Mouse (Mus musculus): ENCODE measurements around the gene Kcnk4.

Kcnk4 gene

DNA sequence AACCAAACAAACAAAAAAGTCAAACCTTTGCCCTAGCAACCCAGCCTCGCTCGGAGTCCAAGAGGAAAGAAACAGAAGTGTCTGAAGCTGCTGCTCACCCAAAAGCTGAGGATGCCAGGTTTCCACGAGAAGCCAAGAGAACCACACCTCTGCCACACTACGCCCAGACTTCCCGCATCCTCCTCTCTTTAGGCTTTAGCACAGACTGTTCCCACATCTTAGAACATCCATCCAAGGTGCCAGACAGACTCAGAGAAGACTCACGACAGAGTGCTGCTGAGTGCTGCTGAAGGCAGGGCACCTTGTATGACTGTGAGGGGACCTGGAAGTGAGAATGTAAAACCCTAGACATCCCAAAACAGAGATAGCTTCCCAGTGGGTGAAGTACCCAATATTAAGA is 58.5 kb downstream of the Kcnk4 start:
- DNase-seq (ENCODE audit: low spot score): no peak

DNA sequence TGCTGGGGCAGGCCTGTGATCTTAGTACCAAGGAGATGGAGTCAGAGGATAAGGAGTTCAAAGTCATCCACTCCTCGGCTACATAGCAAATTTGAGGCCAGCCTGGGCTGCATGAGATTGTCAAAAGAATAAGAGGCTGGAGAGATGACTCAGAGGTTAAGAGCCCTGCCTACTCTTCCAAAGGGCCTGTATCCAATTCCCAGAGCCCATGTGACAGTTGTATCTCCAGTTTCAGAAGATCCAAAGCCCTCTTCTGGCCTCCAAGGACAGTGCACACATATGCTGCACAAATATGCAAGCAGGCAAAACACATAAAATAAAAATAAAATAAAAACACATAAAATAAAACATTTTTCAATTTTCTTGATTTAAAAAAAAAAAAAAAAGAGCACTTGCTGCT is 60.1 kb downstream of the Kcnk4 start:
- no peak for DNase-seq (ENCODE audit: low spot score)

Data from embryo, embryonic 10.5 days (tissue).